Comparison of ENCODE assay signal across 8 mouse cellular contexts in the genomic region with DNA sequence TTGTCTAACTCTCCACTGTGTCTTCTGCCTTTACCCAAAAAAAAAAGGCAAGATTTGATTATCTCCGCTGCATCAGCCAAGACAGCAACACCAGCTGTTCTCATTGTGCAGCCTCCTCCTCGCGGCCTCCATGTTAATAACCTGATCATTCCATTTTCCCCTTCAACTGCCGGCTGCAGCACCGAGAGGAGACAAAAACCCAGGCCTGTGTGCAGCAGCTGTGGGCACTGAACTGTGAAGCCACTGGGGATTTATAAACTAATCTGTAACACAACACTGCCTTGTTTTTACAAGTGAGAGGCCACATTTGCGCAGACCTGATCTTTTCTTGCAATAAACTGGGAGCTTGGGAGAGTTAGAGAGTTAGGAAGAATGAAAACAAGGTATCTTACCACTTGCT.
A peak's percentile ranks its signal among the peaks of the same experiment; 100 is the strongest.
DNase-seq lines count a peak whose midpoint lies in the region; ATAC-seq and TF ChIP-seq lines count a peak whose summit lies in the region.

No protein-coding gene starts in this region.

- H3K4me3 ChIP-seq in liver, postnatal 0 days (ENCODE audit: low read depth, low read length), result no peak overlapping the region
- H3K4me3 ChIP-seq in liver, embryonic 12.5 days, result no peak overlapping the region
- no peak overlapping the region for H3K4me3 ChIP-seq in hindbrain, embryonic 13.5 days
- H3K4me3 ChIP-seq in midbrain, embryonic 11.5 days (ENCODE audit: low read depth, low read length), result no peak overlapping the region
- no peak overlapping the region for H3K4me3 ChIP-seq in intestine, embryonic 15.5 days (replicated peaks)

- no peak for TF ChIP-seq CTCF in liver, postnatal 0 days (IDR thresholded peaks at IDR 0.05; ENCODE audit: low read depth)

- H3K4me1 ChIP-seq in liver, postnatal 0 days (ENCODE audit: insufficient read depth), result no peaks in the 10 kb centered on the region
- no peaks in the 10 kb centered on the region for H3K4me1 ChIP-seq in liver, embryonic 12.5 days
- H3K4me1 ChIP-seq in hindbrain, embryonic 13.5 days (replicated peaks), result peaks cover 28% of the 10 kb centered on the region
- H3K4me1 ChIP-seq in midbrain, embryonic 11.5 days (ENCODE audit: control insufficient read depth, insufficient read depth, low read length), result peaks cover 26% of the 10 kb centered on the region
- H3K4me1 ChIP-seq in intestine, embryonic 15.5 days (replicated peaks), result no peaks in the 10 kb centered on the region

- TF ChIP-seq EP300 in liver, postnatal 0 days (IDR thresholded peaks at IDR 0.05; ENCODE audit: low read depth), result no peak

- H3K36me3 ChIP-seq in liver, postnatal 0 days (replicated peaks; ENCODE audit: insufficient read depth, low read length), result no peaks in the 10 kb centered on the region
- no peaks in the 10 kb centered on the region for H3K36me3 ChIP-seq in liver, embryonic 12.5 days
- no peaks in the 10 kb centered on the region for H3K36me3 ChIP-seq in hindbrain, embryonic 13.5 days
- H3K36me3 ChIP-seq in midbrain, embryonic 11.5 days (ENCODE audit: control insufficient read depth, insufficient read depth, low read length), result no peaks in the 10 kb centered on the region
- no peaks in the 10 kb centered on the region for H3K36me3 ChIP-seq in intestine, embryonic 15.5 days

- H3K27me3 ChIP-seq in liver, postnatal 0 days (ENCODE audit: insufficient read depth, low read length), result no peaks in the 10 kb centered on the region
- H3K27me3 ChIP-seq in liver, embryonic 12.5 days (replicated peaks), result no peaks in the 10 kb centered on the region
- no peaks in the 10 kb centered on the region for H3K27me3 ChIP-seq in hindbrain, embryonic 13.5 days
- no peaks in the 10 kb centered on the region for H3K27me3 ChIP-seq in midbrain, embryonic 11.5 days (ENCODE audit: control insufficient read depth, insufficient read depth, low read length)
- no peaks in the 10 kb centered on the region for H3K27me3 ChIP-seq in intestine, embryonic 15.5 days (replicated peaks)

- H3K27ac ChIP-seq in liver, postnatal 0 days (ENCODE audit: low read depth), result peak overlapping the region; percentile 60
- no peak overlapping the region for H3K27ac ChIP-seq in liver, embryonic 12.5 days
- H3K27ac ChIP-seq in hindbrain, embryonic 13.5 days, result peak overlapping the region; percentile 81
- H3K27ac ChIP-seq in midbrain, embryonic 11.5 days (ENCODE audit: low read depth, low read length), result peak overlapping the region; percentile 70
- no peak overlapping the region for H3K27ac ChIP-seq in intestine, embryonic 15.5 days

- H3K9me3 ChIP-seq in liver, postnatal 0 days (ENCODE audit: low read length), result no peaks in the 10 kb centered on the region
- H3K9me3 ChIP-seq in liver, embryonic 12.5 days (replicated peaks), result no peaks in the 10 kb centered on the region
- H3K9me3 ChIP-seq in hindbrain, embryonic 13.5 days, result no peaks in the 10 kb centered on the region
- no peaks in the 10 kb centered on the region for H3K9me3 ChIP-seq in midbrain, embryonic 11.5 days (ENCODE audit: control insufficient read depth, low read length)
- H3K9me3 ChIP-seq in intestine, embryonic 15.5 days, result no peaks in the 10 kb centered on the region

- peak; percentile 30 for DNase-seq in liver, postnatal 0 days
- DNase-seq in midbrain, embryonic 11.5 days (ENCODE audit: low spot score, missing footprints), result peak; percentile 93
- no peak for DNase-seq in layer of hippocampus, adult 9-11 months
- DNase-seq in adipocyte (ENCODE audit: low spot score), result no peak
- DNase-seq in frontal cortex, postnatal 25 days (ENCODE audit: low spot score in 2 of 2), result no peak

- no peak overlapping the region for H3K4me2 ChIP-seq in liver, postnatal 0 days (ENCODE audit: low read depth, low read length)
- no peak overlapping the region for H3K4me2 ChIP-seq in liver, embryonic 12.5 days
- H3K4me2 ChIP-seq in hindbrain, embryonic 13.5 days, result peak overlapping the region; percentile 20
- peak overlapping the region; percentile 23; the same call in 1 of the 2 replicates for H3K4me2 ChIP-seq in midbrain, embryonic 11.5 days
- H3K4me2 ChIP-seq in intestine, embryonic 15.5 days (replicated peaks), result no peak overlapping the region

- no peak overlapping the region for H3K9ac ChIP-seq in liver, postnatal 0 days (replicated peaks)
- no peak overlapping the region for H3K9ac ChIP-seq in liver, embryonic 12.5 days
- no peak overlapping the region for H3K9ac ChIP-seq in hindbrain, embryonic 13.5 days
- peak overlapping the region; percentile 14; the same call in 1 of the 2 replicates for H3K9ac ChIP-seq in midbrain, embryonic 11.5 days (ENCODE audit: low read length)
- H3K9ac ChIP-seq in intestine, embryonic 15.5 days, result no peak overlapping the region

- WGBS in liver, postnatal 0 days (ENCODE audit: insufficient replicate concordance), result 67% methylated on average over 6 of the region's 6 CpGs
- WGBS in liver, embryonic 12.5 days (ENCODE audit: insufficient replicate concordance), result 74% methylated on average over 6 of the region's 6 CpGs
- 4% methylated on average over 6 of the region's 6 CpGs for WGBS in hindbrain, embryonic 13.5 days
- 5% methylated on average over 6 of the region's 6 CpGs for WGBS in midbrain, embryonic 11.5 days
- WGBS in intestine, embryonic 15.5 days, result 46% methylated on average over 6 of the region's 6 CpGs

- ATAC-seq in liver, postnatal 0 days, result peak; percentile 41; the same call in 1 of the 2 replicates
- ATAC-seq in liver, embryonic 12.5 days, result no peak
- ATAC-seq in hindbrain, embryonic 13.5 days (ENCODE audit: low FRiP score), result peak; percentile 89
- ATAC-seq in midbrain, embryonic 11.5 days (ENCODE audit: low FRiP score), result peak; percentile 92
- no peak for ATAC-seq in intestine, embryonic 15.5 days

Comparison
In these comparisons a context has a peak if more than half of its experiments do, and no peak if none do; other contexts are left out.
1. ATAC-seq: peak in liver, postnatal 0 days (single experiment), hindbrain, embryonic 13.5 days (single experiment) and midbrain, embryonic 11.5 days (single experiment); none in liver, embryonic 12.5 days (single experiment) and intestine, embryonic 15.5 days (single experiment).
2. H3K27ac ChIP-seq: peak in liver, postnatal 0 days (single experiment), hindbrain, embryonic 13.5 days (single experiment) and midbrain, embryonic 11.5 days (single experiment); none in liver, embryonic 12.5 days (single experiment) and intestine, embryonic 15.5 days (single experiment).
3. DNase-seq: peak in liver, postnatal 0 days (single experiment) and midbrain, embryonic 11.5 days (single experiment); none in layer of hippocampus, adult 9-11 months (single experiment), adipocyte (single experiment) and frontal cortex, postnatal 25 days (0 of 2).
4. H3K4me2 ChIP-seq: peak in hindbrain, embryonic 13.5 days (single experiment) and midbrain, embryonic 11.5 days (single experiment); none in liver, postnatal 0 days (single experiment), liver, embryonic 12.5 days (single experiment) and intestine, embryonic 15.5 days (single experiment).